Mouse (Mus musculus) liver, adult 2 months (tissue): ENCODE results near the gene Negr1.

Experiments
- CTCF ChIP-seq: fragments of 200-500 bp; IDR thresholded peaks from 2 replicates; pipeline ENCODE4 v1.5.1; 2011; ENCODE audit warnings: low read depth, low read length, control low read depth
- POLR2A ChIP-seq: fragments of 200-500 bp; IDR thresholded peaks from 2 replicates; pipeline ENCODE4 v1.6.1; 2011; ENCODE audit warnings: low read length, control low read depth; ENCODE audit not compliant: insufficient read depth; ENCODE audit errors: extremely low read depth

- TF ChIP-seq CTCF, result no peak
- no peak for TF ChIP-seq POLR2A
Measured at GRCm38 (mm10) chr3:157079966-157080306, 518.3 kb downstream of the Negr1 start.
